Mouse (Mus musculus) hindbrain, embryonic 11.5 days (tissue): ENCODE results near the gene Fgfr2. TPM values are rescaled to one million over a fixed set of nuclear protein-coding genes. Genes with fewer than 3 reads are reported as not detected.

Experiments used
- ATAC-seq: fragments of 200-750 bp; cut with Nextera tagmentation; 2 replicates; pipeline ENCODE4 v1.8.0; 2017; ENCODE audit warnings: mild to moderate bottlenecking, moderate TSS enrichment, moderate library complexity; ENCODE audit not compliant: low FRiP score
- DNase-seq: peaks from one replicate; pipeline ENCODE4 v3.0.0-alpha.2; 2015; ENCODE audit warnings: low spot score
- H3K27ac ChIP-seq: fragments of 300-500 bp; sonication (generic); 2 replicates; pipeline ENCODE4 v1.5.1; 2014; ENCODE audit warnings: mild to moderate bottlenecking, low read depth, low read length
- H3K27me3 ChIP-seq: fragments of 300-500 bp; sonication (generic); 2 replicates; pipeline ENCODE4 v1.6.1; 2014; ENCODE audit warnings: mild to moderate bottlenecking, low read length, moderate library complexity, mixed read lengths; ENCODE audit not compliant: control insufficient read depth, insufficient read depth
- H3K36me3 ChIP-seq: fragments of 300-500 bp; sonication (generic); 2 replicates; pipeline ENCODE4 v1.6.1; 2014; ENCODE audit warnings: mild to moderate bottlenecking, low read length, moderate library complexity, mixed read lengths; ENCODE audit not compliant: control insufficient read depth, insufficient read depth
- H3K4me1 ChIP-seq: fragments of 300-500 bp; sonication (generic); replicated peaks from 2 replicates; pipeline ENCODE4 v1.6.1; 2014; ENCODE audit warnings: low read length, mixed read lengths; ENCODE audit not compliant: control insufficient read depth, insufficient read depth
- H3K4me2 ChIP-seq: fragments of 300-500 bp; sonication (generic); replicated peaks from 2 replicates; pipeline ENCODE4 v1.6.1; 2014; ENCODE audit warnings: mild to moderate bottlenecking, low read depth, low read length
- H3K4me3 ChIP-seq: fragments of 300-500 bp; sonication (generic); 2 replicates; pipeline ENCODE4 v1.5.1; 2014; ENCODE audit warnings: low read depth, low read length
- H3K9ac ChIP-seq: fragments of 300-500 bp; sonication (generic); 2 replicates; pipeline ENCODE4 v1.6.1; 2014; ENCODE audit warnings: low read depth, low read length
- H3K9me3 ChIP-seq: fragments of 300-500 bp; sonication (generic); 2 replicates; pipeline ENCODE4 v1.6.1; 2016; ENCODE audit warnings: low read length; ENCODE audit not compliant: control insufficient read depth
- WGBS: fragments of 180-500 bp; shearing (Covaris S2); extraction: QIAGEN DNeasy Blood & Tissue Kit; methylation state at CpG from one replicate; pipeline ENCODE4 v1.1.7; 2014; 5-methylcytosine and 5-hydroxymethylcytosine counted together
- polyA plus RNA-seq: library from polyadenylated mRNA; unstranded; fragments of >200 nt; fragmentation: Nextera tagmentation; extraction: Ambion mirVana; gene quantifications from 2 replicates; pipeline ENCODE4 v1.2.1, GENCODE M21; 2014

Gene Fgfr2
- polyA plus RNA-seq, 1 experiment from 2014 or later: 71.3 TPM

- Histone ChIP-seq H3K36me3 (no peaks in the 10 kb centered on the region), H3K9ac (no peak overlapping the region), H3K27me3 (peaks cover 97% of the 10 kb centered on the region), H3K27ac (no peak overlapping the region), H3K4me2 (no peak overlapping the region), H3K4me1 (peaks cover 14% of the 10 kb centered on the region; the same call in 1 of the 2 replicates), H3K4me3 (0 out of 2 replicates have a peak overlapping the region, but pooled peaks have one; percentile 1), H3K9me3 (no peaks in the 10 kb centered on the region)
- peak; percentile 64 for DNase-seq
- ATAC-seq: peak; percentile 28
- WGBS: under 1% methylated on average over 42 of the region's 42 CpGs
These were observed 1571.0 kb downstream of the Fgfr2 start for GRCm38 (mm10) chr7:131551931-131552741.

GRCm38 (mm10) chr7:131551471-131551870 lies 1571.7 kb downstream of the Fgfr2 start:
- Histone ChIP-seq H3K36me3 (no peaks in the 10 kb centered on the region), H3K4me1 (peaks cover 14% of the 10 kb centered on the region; the same call in 1 of the 2 replicates), H3K4me3 (no peak overlapping the region), H3K9ac (no peak overlapping the region), H3K4me2 (no peak overlapping the region), H3K27me3 (peaks cover 97% of the 10 kb centered on the region), H3K27ac (no peak overlapping the region), H3K9me3 (no peaks in the 10 kb centered on the region)
- ATAC-seq: no peak
- DNase-seq: peak; percentile 47
- 0% methylated on average over 4 of the region's 4 CpGs for WGBS

GRCm38 (mm10) chr7:131548473-131548872 lies 1574.7 kb downstream of the Fgfr2 start, which contains the start of gene Hmx2:
Gene Hmx2 (plus strand): TSS chr7:131548773.
- Histone ChIP-seq H3K4me3 (no peak within 1 kb of the TSS), H3K36me3 (no peaks in the 10 kb centered on the region), H3K9ac (no peak within 1 kb of the TSS), H3K27me3 (peaks cover 96% of the 10 kb centered on the region), H3K9me3 (no peaks in the 10 kb centered on the region), H3K27ac (no peak within 1 kb of the TSS), H3K4me1 (peaks cover 7% of the 10 kb centered on the region), H3K4me2 (no peak within 1 kb of the TSS)
- 4% methylated on average over 3 of the region's 3 CpGs for WGBS
- no peak for DNase-seq
- ATAC-seq: no peak

GRCm38 (mm10) chr7:131547481-131547880 lies 1575.7 kb downstream of the Fgfr2 start:
- no peak overlapping the region for H3K27ac ChIP-seq
- no peaks in the 10 kb centered on the region for H3K9me3 ChIP-seq
- ATAC-seq (no peak), DNase-seq (peak; percentile 44)
- H3K4me1 ChIP-seq: peaks cover 13% of the 10 kb centered on the region
- H3K36me3 ChIP-seq: no peaks in the 10 kb centered on the region
- H3K27me3 ChIP-seq: peaks cover 96% of the 10 kb centered on the region
- 4% methylated on average over 5 of the region's 5 CpGs for WGBS
- H3K4me2 ChIP-seq: no peak overlapping the region
- no peak overlapping the region for H3K9ac ChIP-seq
- H3K4me3 ChIP-seq: no peak overlapping the region

GRCm38 (mm10) chr7:131546423-131546822 lies 1576.7 kb downstream of the Fgfr2 start:
- Histone ChIP-seq H3K9ac (no peak overlapping the region), H3K4me3 (no peak overlapping the region), H3K27me3 (peaks cover 96% of the 10 kb centered on the region), H3K4me1 (peaks cover 18% of the 10 kb centered on the region), H3K4me2 (no peak overlapping the region), H3K9me3 (no peaks in the 10 kb centered on the region), H3K36me3 (no peaks in the 10 kb centered on the region), H3K27ac (no peak overlapping the region)
- peak; percentile 54 for DNase-seq
- WGBS: 5% methylated on average over 2 of the region's 2 CpGs
- no peak for ATAC-seq

GRCm38 (mm10) chr7:131545701-131546385 lies 1577.3 kb downstream of the Fgfr2 start:
- Histone ChIP-seq H3K27ac (no peak overlapping the region), H3K4me1 (peaks cover 19% of the 10 kb centered on the region), H3K36me3 (no peaks in the 10 kb centered on the region), H3K4me2 (0 out of 2 replicates have a peak overlapping the region, but pooled peaks have one; percentile 4), H3K9me3 (no peaks in the 10 kb centered on the region), H3K4me3 (no peak overlapping the region), H3K27me3 (peaks cover 96% of the 10 kb centered on the region), H3K9ac (no peak overlapping the region)
- 2% methylated on average over 13 of the region's 13 CpGs for WGBS
- peak; percentile 48 for DNase-seq
- no peak for ATAC-seq

- Histone ChIP-seq H3K4me3 (peak overlapping the region; percentile 40), H3K9ac (no peak overlapping the region), H3K9me3 (no peaks in the 10 kb centered on the region), H3K27ac (no peak overlapping the region), H3K4me2 (no peak overlapping the region), H3K4me1 (peaks cover 19% of the 10 kb centered on the region), H3K36me3 (no peaks in the 10 kb centered on the region), H3K27me3 (peaks cover 95% of the 10 kb centered on the region)
- ATAC-seq (no peak), DNase-seq (no peak)
- WGBS: 2% methylated on average over 5 of the region's 5 CpGs
These were observed 1578.3 kb downstream of the Fgfr2 start for GRCm38 (mm10) chr7:131544871-131545270.

GRCm38 (mm10) chr7:131543623-131544481 lies 1579.3 kb downstream of the Fgfr2 start:
- Histone ChIP-seq H3K36me3 (no peaks in the 10 kb centered on the region), H3K27me3 (peaks cover 95% of the 10 kb centered on the region), H3K9ac (peak overlapping the region; percentile 42), H3K4me2 (peak overlapping the region; percentile 28), H3K4me3 (peak overlapping the region; percentile 40), H3K27ac (peak overlapping the region; percentile 40), H3K4me1 (peaks cover 19% of the 10 kb centered on the region), H3K9me3 (no peaks in the 10 kb centered on the region)
- 1% methylated on average over 75 of the region's 75 CpGs for WGBS
- DNase-seq (peak; percentile 70), ATAC-seq (no peak)
